In genomic region chr11:17680998-17681397, GRCm38 (mm10) we compare ENCODE assay signal across 13 mouse cellular contexts.
"Had no signal": no experiment of that assay in that cellular context is flagged by ENCODE, and none has a peak within 500 bp of the region (broad histone marks: within the 10 kb centered on the region; RNA-seq: fewer than 3 reads in every experiment).

No protein-coding gene starts in this region.

- H3K9ac ChIP-seq: kidney, embryonic 15.5 days; liver, embryonic 15.5 days; midbrain, embryonic 12.5 days; neural tube, embryonic 15.5 days had no signal

- H3K27ac ChIP-seq: kidney, embryonic 15.5 days; limb, embryonic 10.5 days; liver, embryonic 15.5 days; macrophage; midbrain, embryonic 12.5 days; neural tube, embryonic 15.5 days had no signal

- H3K4me2 ChIP-seq: kidney, embryonic 15.5 days; liver, embryonic 11.5 days; liver, embryonic 15.5 days; midbrain, embryonic 12.5 days; neural tube, embryonic 15.5 days had no signal

- ATAC-seq: lung, postnatal 0 days had no signal

- H3K9me3 ChIP-seq: kidney, embryonic 15.5 days; limb, embryonic 10.5 days; liver, embryonic 15.5 days; midbrain, embryonic 12.5 days; neural tube, embryonic 15.5 days had no signal

- DNase-seq: kidney, postnatal 14 days; lung, adult 2 months; right cerebral cortex, adult 18-20 months; right cerebral cortex, postnatal 25 days; thymus, postnatal 36 days had no signal

- H3K4me1 ChIP-seq: liver, embryonic 15.5 days; midbrain, embryonic 12.5 days had no signal

- H3K36me3 ChIP-seq: kidney, embryonic 15.5 days; limb, embryonic 10.5 days; liver, embryonic 15.5 days; midbrain, embryonic 12.5 days; neural tube, embryonic 15.5 days had no signal

- H3K4me3 ChIP-seq: kidney, embryonic 15.5 days; limb, embryonic 10.5 days; liver, embryonic 15.5 days; midbrain, embryonic 12.5 days; neural tube, embryonic 15.5 days had no signal

- H3K27me3 ChIP-seq: kidney, embryonic 15.5 days; liver, embryonic 15.5 days; midbrain, embryonic 12.5 days; neural tube, embryonic 15.5 days had no signal
